Mouse (Mus musculus) limb, embryonic 10.5 days (tissue): ENCODE measurements around the gene Syce2. TPM values are rescaled to one million over a fixed set of nuclear protein-coding genes. Genes with fewer than 3 reads are reported as not detected.
"Not testable (repeated sequence)": the region's sequence is repeated elsewhere in the genome, so short reads cannot be mapped to it uniquely, and the experiment has no call there.

ENCODE experiments used
- DNase-seq: peaks from one replicate; pipeline ENCODE4 v3.0.0-alpha.2; 2017; ENCODE audit warnings: low spot score
- H3K27ac ChIP-seq: fragments of 300-500 bp; sonication (generic); 2 replicates; pipeline ENCODE4 v1.5.1; 2016; ENCODE audit warnings: mild to moderate bottlenecking
- H3K27me3 ChIP-seq: fragments of 300-500 bp; sonication (generic); 2 replicates; pipeline ENCODE4 v1.6.1; 2016; ENCODE audit warnings: low read depth, mild to moderate bottlenecking; ENCODE audit not compliant: poor library complexity, severe bottlenecking
- H3K36me3 ChIP-seq: fragments of 300-500 bp; sonication (generic); 2 replicates; pipeline ENCODE4 v1.6.1; 2016; ENCODE audit warnings: mild to moderate bottlenecking, moderate library complexity
- H3K4me1 ChIP-seq: fragments of 300-500 bp; sonication (generic); 2 replicates; pipeline ENCODE4 v1.6.1; 2016
- H3K4me3 ChIP-seq: fragments of 300-500 bp; sonication (generic); 2 replicates; pipeline ENCODE4 v1.5.1; 2016; ENCODE audit warnings: mild to moderate bottlenecking, moderate library complexity
- H3K9me3 ChIP-seq: fragments of 300-500 bp; sonication (generic); replicated peaks from 2 replicates; pipeline ENCODE4 v1.6.1; 2016; ENCODE audit warnings: mild to moderate bottlenecking
- WGBS: fragments of 180-500 bp; shearing (Covaris S2); methylation state at CpG from one replicate; pipeline ENCODE4 v1.1.7; 2016; 5-methylcytosine and 5-hydroxymethylcytosine counted together
- polyA plus RNA-seq: library from polyadenylated mRNA; unstranded; fragments of >200 nt; fragmentation: Nextera tagmentation; extraction: Ambion mirVana; gene quantifications from 2 replicates; pipeline ENCODE4 v1.2.1, GENCODE M21; 2016

Gene Syce2
- polyA plus RNA-seq, 1 experiment from 2014 or later, result 92.8 TPM

- under 1% methylated on average over 11 of the region's 11 CpGs for WGBS
- no peaks in the 10 kb centered on the region for H3K27me3 ChIP-seq
- peak within 1 kb of the TSS; percentile 81 for H3K27ac ChIP-seq
- H3K9me3 ChIP-seq, result no peaks in the 10 kb centered on the region
- H3K36me3 ChIP-seq, result peaks cover 31% of the 10 kb centered on the region
- H3K4me1 ChIP-seq, result peaks cover 21% of the 10 kb centered on the region
- DNase-seq, result peak; percentile 86
- H3K4me3 ChIP-seq, result peak within 1 kb of the TSS; percentile 83
Observed at GRCm38 (mm10) chr8:84893709-84894134, 21.8 kb downstream of the Syce2 start, which contains the start of gene Gcdh. Gcdh (minus strand) TSS chr8:84893921.

GRCm38 (mm10) chr8:84895963-84896362, 24.1 kb downstream of the Syce2 start:
- WGBS, result 83% methylated on average over 5 of the region's 5 CpGs
- H3K27ac ChIP-seq, result no peak overlapping the region
- H3K9me3 ChIP-seq, result no peaks in the 10 kb centered on the region
- H3K27me3 ChIP-seq, result peaks cover 11% of the 10 kb centered on the region
- DNase-seq, result no peak
- H3K4me3 ChIP-seq, result no peak overlapping the region
- H3K4me1 ChIP-seq, result peaks cover 21% of the 10 kb centered on the region
- peaks cover 12% of the 10 kb centered on the region for H3K36me3 ChIP-seq

- Histone ChIP-seq H3K4me1 (peaks cover 18% of the 10 kb centered on the region), H3K36me3 (no peaks in the 10 kb centered on the region), H3K27me3 (peaks cover 37% of the 10 kb centered on the region), H3K27ac (peak overlapping the region; percentile 19; the same call in 1 of the 2 replicates), H3K9me3 (no peaks in the 10 kb centered on the region), H3K4me3 (no peak overlapping the region)
- 68% methylated on average over 4 of the region's 4 CpGs for WGBS
- DNase-seq, result no peak
Observed at GRCm38 (mm10) chr8:84901071-84901470, 29.2 kb downstream of the Syce2 start.

GRCm38 (mm10) chr8:84901752-84902151, 29.8 kb downstream of the Syce2 start, which contains the start of gene Klf1:
Klf1 (plus strand) TSS chr8:84901928.
- DNase-seq, result no peak
- WGBS, result 82% methylated on average over 3 of the region's 3 CpGs
- peaks cover 37% of the 10 kb centered on the region for H3K27me3 ChIP-seq
- H3K36me3 ChIP-seq, result no peaks in the 10 kb centered on the region
- no peaks in the 10 kb centered on the region for H3K9me3 ChIP-seq
- H3K4me3 ChIP-seq, result peak within 1 kb of the TSS; percentile 75
- peak within 1 kb of the TSS; percentile 87 for H3K27ac ChIP-seq
- peaks cover 18% of the 10 kb centered on the region for H3K4me1 ChIP-seq

- H3K36me3 ChIP-seq, result no peaks in the 10 kb centered on the region
- 3% methylated on average over 24 of the region's 24 CpGs for WGBS
- peaks cover 18% of the 10 kb centered on the region for H3K4me1 ChIP-seq
- DNase-seq, result no peak
- H3K4me3 ChIP-seq, result peak overlapping the region; percentile 75
- no peaks in the 10 kb centered on the region for H3K9me3 ChIP-seq
- H3K27me3 ChIP-seq, result peaks cover 37% of the 10 kb centered on the region
- H3K27ac ChIP-seq, result peak overlapping the region; percentile 87
Observed at GRCm38 (mm10) chr8:84902367-84902919, 30.5 kb downstream of the Syce2 start.

GRCm38 (mm10) chr8:84902920-84903661, 31.2 kb downstream of the Syce2 start:
- under 1% methylated on average over 68 of the region's 68 CpGs for WGBS
- Histone ChIP-seq H3K36me3 (no peaks in the 10 kb centered on the region), H3K9me3 (no peaks in the 10 kb centered on the region), H3K27ac (peak overlapping the region; percentile 87), H3K27me3 (peaks cover 37% of the 10 kb centered on the region), H3K4me3 (peak overlapping the region; percentile 75), H3K4me1 (peaks cover 19% of the 10 kb centered on the region)
- DNase-seq, result peak; percentile 94

- no peak for DNase-seq
- Histone ChIP-seq H3K4me3 (no peak overlapping the region), H3K36me3 (no peaks in the 10 kb centered on the region), H3K4me1 (peaks cover 25% of the 10 kb centered on the region), H3K9me3 (no peaks in the 10 kb centered on the region), H3K27ac (no peak overlapping the region), H3K27me3 (peaks cover 45% of the 10 kb centered on the region)
- whole genome bisulfite sequencing, result 86% methylated on average over 7 of the region's 7 CpGs
Observed at GRCm38 (mm10) chr8:84904351-84904750, 32.4 kb downstream of the Syce2 start.

- 93% methylated on average over 9 of the region's 9 CpGs for WGBS
- Histone ChIP-seq H3K4me1 (peaks cover 32% of the 10 kb centered on the region), H3K27me3 (peaks cover 50% of the 10 kb centered on the region), H3K36me3 (0 out of 2 replicates have a peak, but pooled peaks cover 5% of the 10 kb centered on the region), H3K9me3 (no peaks in the 10 kb centered on the region), H3K27ac (no peak overlapping the region), H3K4me3 (no peak overlapping the region)
- DNase-seq, result no peak
Observed at GRCm38 (mm10) chr8:84907037-84907436, 35.1 kb downstream of the Syce2 start.

- H3K4me3 ChIP-seq, result no peak overlapping the region
- H3K27ac ChIP-seq, result no peak overlapping the region
- H3K4me1 ChIP-seq, result peaks cover 34% of the 10 kb centered on the region
- H3K9me3 ChIP-seq, result no peaks in the 10 kb centered on the region
- no peak for DNase-seq
- 83% methylated on average over 8 of the region's 8 CpGs for WGBS
- H3K27me3 ChIP-seq, result peaks cover 50% of the 10 kb centered on the region
- H3K36me3 ChIP-seq, result 0 out of 2 replicates have a peak, but pooled peaks cover 5% of the 10 kb centered on the region
Observed at GRCm38 (mm10) chr8:84907493-84907892, 35.6 kb downstream of the Syce2 start.

- WGBS, result 37% methylated on average over 7 of the region's 7 CpGs
- not testable (repeated sequence) for DNase-seq, H3K9me3 ChIP-seq, H3K36me3 ChIP-seq
- Histone ChIP-seq H3K4me1 (peaks cover 34% of the 10 kb centered on the region), H3K27ac (peak overlapping the region; percentile 77), H3K4me3 (peak overlapping the region; percentile 65), H3K27me3 (peaks cover 52% of the 10 kb centered on the region)
Observed at GRCm38 (mm10) chr8:84907979-84908378, 36.1 kb downstream of the Syce2 start.

- H3K4me1 ChIP-seq, result peaks cover 34% of the 10 kb centered on the region
- 2% methylated on average over 45 of the region's 45 CpGs for WGBS
- H3K9me3 ChIP-seq, result no peaks in the 10 kb centered on the region
- peaks cover 58% of the 10 kb centered on the region for H3K27me3 ChIP-seq
- H3K27ac ChIP-seq, result peak within 1 kb of the TSS; percentile 79
- 0 out of 2 replicates have a peak, but pooled peaks cover 5% of the 10 kb centered on the region for H3K36me3 ChIP-seq
- peak within 1 kb of the TSS; percentile 65 for H3K4me3 ChIP-seq
- DNase-seq, result peak; percentile 93
Observed at GRCm38 (mm10) chr8:84908421-84909161, 36.7 kb downstream of the Syce2 start, which contains the start of gene Dnase2a. Dnase2a (plus strand) TSS chr8:84908560.

GRCm38 (mm10) chr8:84909162-84909767, 37.4 kb downstream of the Syce2 start:
- Histone ChIP-seq H3K27ac (peak overlapping the region; percentile 79; the same call in 1 of the 2 replicates), H3K9me3 (no peaks in the 10 kb centered on the region), H3K4me1 (peaks cover 32% of the 10 kb centered on the region), H3K4me3 (peak overlapping the region; percentile 65), H3K36me3 (0 out of 2 replicates have a peak, but pooled peaks cover 5% of the 10 kb centered on the region), H3K27me3 (peaks cover 63% of the 10 kb centered on the region)
- 49% methylated on average over 20 of the region's 20 CpGs for WGBS
- DNase-seq, result no peak
